Mouse (Mus musculus): ENCODE data around the gene Wwp2. TPM values are rescaled to one million over a fixed set of nuclear protein-coding genes. Genes with fewer than 3 reads are reported as not detected.
A peak's percentile ranks its signal among the peaks of the same experiment; 100 is the strongest.

Gene Wwp2
- polyA plus RNA-seq, 1 experiment = 146 TPM

- TF ChIP-seq CTCF (IDR thresholded peaks at IDR 0.05; ENCODE audit: insufficient read depth, low read depth, low read length) (no peak), POLR2A (IDR thresholded peaks at IDR 0.05; ENCODE audit: insufficient read depth, low read depth, low read length) (no peak)
- 50% methylated on average over 8 of the region's 8 CpGs for WGBS
- Histone ChIP-seq H3K4me3 (ENCODE audit: insufficient read depth, low read depth, low read length) (no peak overlapping the region), H3K27ac (ENCODE audit: insufficient read depth, low read depth, low read length) (no peak overlapping the region), H3K4me1 (ENCODE audit: control insufficient read depth, insufficient read depth, low read length) (0 out of 2 replicates have a peak, but pooled peaks cover 3% of the 10 kb centered on the region)
Observed at GRCm38 (mm10) chr8:107578541-107578940, 142.4 kb downstream of the Wwp2 start.

DNA sequence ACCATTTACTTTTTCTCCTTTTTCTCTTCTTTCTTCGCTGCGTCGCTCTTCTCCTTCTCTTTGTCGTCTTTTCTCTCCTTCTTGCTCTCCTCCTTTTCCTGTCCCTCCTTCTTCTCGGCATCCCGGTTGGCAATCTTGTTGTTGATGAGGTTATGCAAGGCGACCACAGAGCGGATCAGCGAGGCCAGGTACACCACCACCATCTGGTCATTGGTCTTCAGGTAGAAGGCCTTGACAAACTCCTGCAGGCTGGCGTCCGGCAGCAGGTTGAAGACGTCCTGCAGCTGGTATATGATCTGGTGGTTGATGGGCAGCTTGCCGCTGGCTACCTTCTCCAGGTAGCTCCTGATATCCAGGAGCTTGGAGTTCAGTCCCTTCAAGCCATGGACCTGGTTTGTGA lies 144.7 kb downstream of the Wwp2 start:
- Histone ChIP-seq H3K27ac (ENCODE audit: insufficient read depth, low read depth, low read length) (no peak overlapping the region), H3K4me1 (ENCODE audit: control insufficient read depth, insufficient read depth, low read length) (0 out of 2 replicates have a peak, but pooled peaks cover 3% of the 10 kb centered on the region), H3K4me3 (ENCODE audit: insufficient read depth, low read depth, low read length) (no peak overlapping the region)
- no peak for TF ChIP-seq POLR2A (IDR thresholded peaks at IDR 0.05; ENCODE audit: insufficient read depth, low read depth, low read length)
- no peak for TF ChIP-seq CTCF (IDR thresholded peaks at IDR 0.05; ENCODE audit: insufficient read depth, low read depth, low read length)
- 94% methylated on average over 13 of the region's 13 CpGs for whole genome bisulfite sequencing

DNA sequence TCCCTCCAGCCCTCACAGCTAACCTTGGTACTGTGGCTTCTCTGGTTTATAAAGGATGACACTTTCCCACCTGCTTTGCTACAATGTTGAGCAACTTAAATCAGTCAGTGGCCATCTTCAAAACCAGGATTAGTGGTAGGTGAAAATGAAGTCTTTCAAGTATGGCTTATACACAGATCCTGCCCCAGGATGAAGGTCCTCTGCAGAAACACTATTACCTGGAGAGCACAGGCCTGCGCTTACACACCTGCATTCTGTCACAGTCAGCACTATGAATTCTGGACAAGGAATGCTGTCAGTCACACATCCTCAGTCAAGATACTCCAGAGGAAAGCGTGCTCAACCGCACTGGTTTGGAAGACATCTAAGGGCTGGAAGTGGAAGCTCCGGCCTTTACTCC lies 145.4 kb downstream of the Wwp2 start:
- Histone ChIP-seq H3K27ac (ENCODE audit: insufficient read depth, low read depth, low read length) (no peak overlapping the region), H3K4me1 (ENCODE audit: control insufficient read depth, insufficient read depth, low read length) (peaks cover 7% of the 10 kb centered on the region; the same call in 1 of the 2 replicates), H3K4me3 (ENCODE audit: insufficient read depth, low read depth, low read length) (no peak overlapping the region)
- WGBS = 98% methylated on average over 4 of the region's 4 CpGs
- TF ChIP-seq POLR2A (IDR thresholded peaks at IDR 0.05; ENCODE audit: insufficient read depth, low read depth, low read length) (no peak), CTCF (IDR thresholded peaks at IDR 0.05; ENCODE audit: insufficient read depth, low read depth, low read length) (no peak)

DNA sequence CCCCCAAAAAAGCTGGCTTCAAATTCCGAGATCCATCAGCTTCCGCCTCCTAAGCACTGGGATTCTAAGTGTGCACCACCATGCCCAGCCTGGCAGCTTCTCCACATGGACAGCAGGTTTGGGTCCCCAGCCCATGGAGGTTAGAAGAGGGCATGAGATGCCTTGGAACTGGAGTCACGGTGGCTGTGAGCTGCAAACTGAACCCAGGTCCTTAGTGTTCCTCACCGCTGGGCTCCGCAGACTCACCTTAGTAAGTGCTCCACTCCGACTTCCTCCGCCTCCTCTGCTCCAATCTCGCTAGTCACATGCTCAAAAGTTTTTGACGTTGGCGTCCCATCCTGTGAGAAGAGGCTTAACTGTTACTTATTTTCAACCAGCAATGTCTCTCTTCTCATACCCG lies 146.0 kb downstream of the Wwp2 start:
- WGBS = 89% methylated on average over 11 of the region's 11 CpGs
- Histone ChIP-seq H3K4me3 (ENCODE audit: insufficient read depth, low read depth, low read length) (no peak overlapping the region), H3K4me1 (ENCODE audit: control insufficient read depth, insufficient read depth, low read length) (peaks cover 7% of the 10 kb centered on the region; the same call in 1 of the 2 replicates), H3K27ac (ENCODE audit: insufficient read depth, low read depth, low read length) (no peak overlapping the region)
- TF ChIP-seq CTCF (IDR thresholded peaks at IDR 0.05; ENCODE audit: insufficient read depth, low read depth, low read length) = no peak
- no peak for TF ChIP-seq POLR2A (IDR thresholded peaks at IDR 0.05; ENCODE audit: insufficient read depth, low read depth, low read length)

GRCm38 (mm10) chr8:107587429-107587994 lies 151.3 kb downstream of the Wwp2 start:
- H3K4me3 ChIP-seq (ENCODE audit: insufficient read depth, low read depth, low read length) = peak overlapping the region; percentile 77
- H3K27ac ChIP-seq (ENCODE audit: insufficient read depth, low read depth, low read length) = peak overlapping the region; percentile 54
- H3K4me1 ChIP-seq (ENCODE audit: control insufficient read depth, insufficient read depth, low read length) = peaks cover 5% of the 10 kb centered on the region; the same call in 1 of the 2 replicates
- under 1% methylated on average over 17 of the region's 17 CpGs for WGBS
- TF ChIP-seq CTCF (IDR thresholded peaks at IDR 0.05; ENCODE audit: insufficient read depth, low read depth, low read length) = no peak
- TF ChIP-seq POLR2A (IDR thresholded peaks at IDR 0.05; ENCODE audit: insufficient read depth, low read depth, low read length) = no peak

DNA sequence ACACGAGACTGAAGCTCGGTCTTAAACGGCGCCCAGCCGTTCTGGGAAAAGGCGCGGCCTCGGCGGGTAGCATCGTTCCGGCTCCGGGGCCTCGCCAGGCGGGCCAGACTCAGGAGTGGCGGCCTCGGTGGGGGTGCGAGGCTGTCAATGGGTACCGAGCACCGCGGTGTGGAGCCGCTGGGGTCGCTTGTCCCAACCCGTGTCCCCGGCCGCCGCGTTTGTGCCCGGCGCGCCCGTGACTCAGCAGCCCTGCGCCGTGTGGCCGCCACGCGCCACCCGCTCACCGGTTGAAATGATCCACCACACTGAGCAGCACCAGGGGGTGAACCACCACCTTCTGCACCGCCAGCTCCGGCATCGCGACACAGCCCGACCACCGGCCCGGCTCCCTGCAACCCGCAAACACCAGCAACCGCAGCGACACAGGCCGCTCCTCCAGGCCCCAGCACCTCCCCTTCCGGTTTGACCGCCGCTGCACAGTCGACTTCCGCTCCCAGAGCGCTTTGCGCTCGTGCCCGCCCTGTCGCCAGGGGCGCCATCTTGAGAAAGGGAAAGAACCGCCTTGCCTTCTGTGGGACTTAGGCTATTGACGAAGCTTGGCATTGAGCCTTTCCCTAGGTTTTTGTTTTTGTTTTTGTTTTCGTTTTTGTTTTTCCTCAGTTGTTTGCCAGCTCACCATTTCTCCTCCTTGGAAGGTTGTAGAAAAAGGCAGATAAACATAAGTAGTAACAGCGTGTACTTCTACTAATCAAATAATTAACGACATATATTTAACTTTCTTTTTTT lies 152.0 kb downstream of the Wwp2 start, which contains the start of gene Psmd7:
Gene Psmd7, minus strand, starts transcription at position 470 of the 786 bp plus-strand sequence.
- Histone ChIP-seq H3K27ac (ENCODE audit: insufficient read depth, low read depth, low read length) (peak within 1 kb of the TSS; percentile 54), H3K4me3 (ENCODE audit: insufficient read depth, low read depth, low read length) (peak within 1 kb of the TSS; percentile 77), H3K4me1 (ENCODE audit: control insufficient read depth, insufficient read depth, low read length) (peaks cover 5% of the 10 kb centered on the region; the same call in 1 of the 2 replicates)
- WGBS = 2% methylated on average over 65 of the region's 65 CpGs
- no peak for TF ChIP-seq CTCF (IDR thresholded peaks at IDR 0.05; ENCODE audit: insufficient read depth, low read depth, low read length)
- peak; percentile 66 for TF ChIP-seq POLR2A (IDR thresholded peaks at IDR 0.05; ENCODE audit: insufficient read depth, low read depth, low read length)

GRCm38 (mm10) chr8:107593967-107594729 lies 158.0 kb downstream of the Wwp2 start:
- H3K4me1 ChIP-seq (ENCODE audit: control insufficient read depth, insufficient read depth, low read length) = no peaks in the 10 kb centered on the region
- 76% methylated on average over 6 of the region's 6 CpGs for WGBS
- no peak overlapping the region for H3K27ac ChIP-seq (ENCODE audit: insufficient read depth, low read depth, low read length)
- no peak overlapping the region for H3K4me3 ChIP-seq (ENCODE audit: insufficient read depth, low read depth, low read length)
- TF ChIP-seq POLR2A (IDR thresholded peaks at IDR 0.05; ENCODE audit: insufficient read depth, low read depth, low read length) (no peak), CTCF (IDR thresholded peaks at IDR 0.05; ENCODE audit: insufficient read depth, low read depth, low read length) (no peak)

- H3K27ac ChIP-seq (ENCODE audit: insufficient read depth, low read depth, low read length) = no peak overlapping the region
- no peaks in the 10 kb centered on the region for H3K4me1 ChIP-seq (ENCODE audit: control insufficient read depth, insufficient read depth, low read length)
- 58% methylated on average over 6 of the region's 6 CpGs for WGBS
- no peak overlapping the region for H3K4me3 ChIP-seq (ENCODE audit: insufficient read depth, low read depth, low read length)
- no peak for TF ChIP-seq CTCF (IDR thresholded peaks at IDR 0.05; ENCODE audit: insufficient read depth, low read depth, low read length)
- no peak for TF ChIP-seq POLR2A (IDR thresholded peaks at IDR 0.05; ENCODE audit: insufficient read depth, low read depth, low read length)
Observed at GRCm38 (mm10) chr8:107594817-107595216, 158.7 kb downstream of the Wwp2 start.
